Mouse (Mus musculus): Measurements from ENCODE around the gene Rnaseh2c.

The Rnaseh2c gene

GRCm38 (mm10) chr19:5561252-5561790, 40.4 kb upstream of the Rnaseh2c start:
- peaks cover 55% of the 10 kb centered on the region for H3K4me1 ChIP-seq (replicated peaks; ENCODE audit: low read depth, low read length)
- TF ChIP-seq POU5F1 (IDR thresholded peaks at IDR 0.05; ENCODE audit: borderline replicate concordance, low read length) = no peak
- TF ChIP-seq CTCF (conservative IDR thresholded peaks at IDR 0.05; ENCODE audit: low read length) = no peak
- no peak for TF ChIP-seq NANOG (IDR thresholded peaks at IDR 0.05; ENCODE audit: borderline replicate concordance, low read length)
- H3K9me3 ChIP-seq (ENCODE audit: low read length) = no peaks in the 10 kb centered on the region
- H3K36me3 ChIP-seq (ENCODE audit: insufficient read depth, low read length) = no peaks in the 10 kb centered on the region
- peak overlapping the region; percentile 75 for H3K4me3 ChIP-seq (replicated peaks; ENCODE audit: low read length)
- H3K27me3 ChIP-seq (ENCODE audit: insufficient read depth, low read length) = peaks cover 100% of the 10 kb centered on the region

- TF ChIP-seq POU5F1 (IDR thresholded peaks at IDR 0.05; ENCODE audit: borderline replicate concordance, low read length) = no peak
- TF ChIP-seq CTCF (conservative IDR thresholded peaks at IDR 0.05; ENCODE audit: low read length) = no peak
- TF ChIP-seq NANOG (IDR thresholded peaks at IDR 0.05; ENCODE audit: borderline replicate concordance, low read length) = no peak
- H3K4me3 ChIP-seq (replicated peaks; ENCODE audit: low read length) = no peak overlapping the region
- peaks cover 55% of the 10 kb centered on the region for H3K4me1 ChIP-seq (replicated peaks; ENCODE audit: low read depth, low read length)
- H3K36me3 ChIP-seq (ENCODE audit: insufficient read depth, low read length) = no peaks in the 10 kb centered on the region
- no peaks in the 10 kb centered on the region for H3K9me3 ChIP-seq (ENCODE audit: low read length)
- peaks cover 100% of the 10 kb centered on the region for H3K27me3 ChIP-seq (ENCODE audit: insufficient read depth, low read length)
Observed at GRCm38 (mm10) chr19:5561886-5562285, 39.8 kb upstream of the Rnaseh2c start.

GRCm38 (mm10) chr19:5562776-5563175, 38.9 kb upstream of the Rnaseh2c start:
- peaks cover 93% of the 10 kb centered on the region for H3K27me3 ChIP-seq (ENCODE audit: insufficient read depth, low read length)
- no peaks in the 10 kb centered on the region for H3K9me3 ChIP-seq (ENCODE audit: low read length)
- TF ChIP-seq CTCF (conservative IDR thresholded peaks at IDR 0.05; ENCODE audit: low read length) = no peak
- no peak for TF ChIP-seq NANOG (IDR thresholded peaks at IDR 0.05; ENCODE audit: borderline replicate concordance, low read length)
- TF ChIP-seq POU5F1 (IDR thresholded peaks at IDR 0.05; ENCODE audit: borderline replicate concordance, low read length) = no peak
- peaks cover 49% of the 10 kb centered on the region for H3K4me1 ChIP-seq (replicated peaks; ENCODE audit: low read depth, low read length)
- no peaks in the 10 kb centered on the region for H3K36me3 ChIP-seq (ENCODE audit: insufficient read depth, low read length)
- H3K4me3 ChIP-seq (replicated peaks; ENCODE audit: low read length) = no peak overlapping the region

- H3K4me3 ChIP-seq (replicated peaks; ENCODE audit: low read length) = peak overlapping the region; percentile 91
- peaks cover 50% of the 10 kb centered on the region for H3K4me1 ChIP-seq (replicated peaks; ENCODE audit: low read depth, low read length)
- TF ChIP-seq POU5F1 (IDR thresholded peaks at IDR 0.05; ENCODE audit: borderline replicate concordance, low read length) (no peak), NANOG (IDR thresholded peaks at IDR 0.05; ENCODE audit: borderline replicate concordance, low read length) (no peak), CTCF (conservative IDR thresholded peaks at IDR 0.05; ENCODE audit: low read length) (no peak)
- H3K36me3 ChIP-seq (ENCODE audit: insufficient read depth, low read length) = peaks cover 24% of the 10 kb centered on the region
- no peaks in the 10 kb centered on the region for H3K9me3 ChIP-seq (ENCODE audit: low read length)
- peaks cover 57% of the 10 kb centered on the region for H3K27me3 ChIP-seq (ENCODE audit: insufficient read depth, low read length)
Observed at GRCm38 (mm10) chr19:5566316-5566715, 35.4 kb upstream of the Rnaseh2c start.

- Histone ChIP-seq H3K36me3 (ENCODE audit: insufficient read depth, low read length) (peaks cover 24% of the 10 kb centered on the region), H3K4me3 (replicated peaks; ENCODE audit: low read length) (peak overlapping the region; percentile 91), H3K9me3 (ENCODE audit: low read length) (no peaks in the 10 kb centered on the region), H3K27me3 (ENCODE audit: insufficient read depth, low read length) (peaks cover 49% of the 10 kb centered on the region), H3K4me1 (replicated peaks; ENCODE audit: low read depth, low read length) (peaks cover 51% of the 10 kb centered on the region)
- no peak for TF ChIP-seq NANOG (IDR thresholded peaks at IDR 0.05; ENCODE audit: borderline replicate concordance, low read length)
- TF ChIP-seq POU5F1 (IDR thresholded peaks at IDR 0.05; ENCODE audit: borderline replicate concordance, low read length) = no peak
- TF ChIP-seq CTCF (conservative IDR thresholded peaks at IDR 0.05; ENCODE audit: low read length) = no peak; the same call in 1 of the 2 replicates
Observed at GRCm38 (mm10) chr19:5567180-5567533, 34.5 kb upstream of the Rnaseh2c start.

GRCm38 (mm10) chr19:5567534-5568469, 33.9 kb upstream of the Rnaseh2c start, which contains the start of gene Ap5b1:
Gene Ap5b1 (plus strand): TSS chr19:5568025.
- Histone ChIP-seq H3K4me3 (replicated peaks; ENCODE audit: low read length) (peak within 1 kb of the TSS; percentile 91), H3K27me3 (ENCODE audit: insufficient read depth, low read length) (peaks cover 43% of the 10 kb centered on the region), H3K4me1 (replicated peaks; ENCODE audit: low read depth, low read length) (peaks cover 58% of the 10 kb centered on the region), H3K36me3 (ENCODE audit: insufficient read depth, low read length) (peaks cover 24% of the 10 kb centered on the region), H3K9me3 (ENCODE audit: low read length) (no peaks in the 10 kb centered on the region)
- TF ChIP-seq CTCF (conservative IDR thresholded peaks at IDR 0.05; ENCODE audit: low read length) (peak; percentile 75), NANOG (IDR thresholded peaks at IDR 0.05; ENCODE audit: borderline replicate concordance, low read length) (no peak), POU5F1 (IDR thresholded peaks at IDR 0.05; ENCODE audit: borderline replicate concordance, low read length) (no peak)

GRCm38 (mm10) chr19:5568470-5569140, 33.1 kb upstream of the Rnaseh2c start:
- Histone ChIP-seq H3K9me3 (ENCODE audit: low read length) (no peaks in the 10 kb centered on the region), H3K4me1 (replicated peaks; ENCODE audit: low read depth, low read length) (peaks cover 63% of the 10 kb centered on the region), H3K27me3 (ENCODE audit: insufficient read depth, low read length) (peaks cover 35% of the 10 kb centered on the region), H3K36me3 (ENCODE audit: insufficient read depth, low read length) (peaks cover 24% of the 10 kb centered on the region), H3K4me3 (replicated peaks; ENCODE audit: low read length) (peak overlapping the region; percentile 91)
- TF ChIP-seq NANOG (IDR thresholded peaks at IDR 0.05; ENCODE audit: borderline replicate concordance, low read length) (no peak), CTCF (conservative IDR thresholded peaks at IDR 0.05; ENCODE audit: low read length) (peak; percentile 74), POU5F1 (IDR thresholded peaks at IDR 0.05; ENCODE audit: borderline replicate concordance, low read length) (no peak)

- no peaks in the 10 kb centered on the region for H3K9me3 ChIP-seq (ENCODE audit: low read length)
- H3K4me1 ChIP-seq (replicated peaks; ENCODE audit: low read depth, low read length) = peaks cover 63% of the 10 kb centered on the region
- no peak for TF ChIP-seq NANOG (IDR thresholded peaks at IDR 0.05; ENCODE audit: borderline replicate concordance, low read length)
- no peak for TF ChIP-seq POU5F1 (IDR thresholded peaks at IDR 0.05; ENCODE audit: borderline replicate concordance, low read length)
- TF ChIP-seq CTCF (conservative IDR thresholded peaks at IDR 0.05; ENCODE audit: low read length) = no peak
- H3K4me3 ChIP-seq (replicated peaks; ENCODE audit: low read length) = peak overlapping the region; percentile 91
- H3K36me3 ChIP-seq (ENCODE audit: insufficient read depth, low read length) = peaks cover 24% of the 10 kb centered on the region
- peaks cover 25% of the 10 kb centered on the region for H3K27me3 ChIP-seq (ENCODE audit: insufficient read depth, low read length)
Observed at GRCm38 (mm10) chr19:5569521-5569920, 32.2 kb upstream of the Rnaseh2c start.
